Mouse (Mus musculus) small intestine, adult 2 months (tissue): Measurements from ENCODE around the gene Dgke. TPM values are rescaled to one million over a fixed set of nuclear protein-coding genes. Genes with fewer than 3 reads are reported as not detected.

Source experiments
- H3K27ac ChIP-seq: fragments of 200-500 bp; 2 replicates; pipeline ENCODE4 v1.5.1; 2012; ENCODE audit warnings: low read depth, low read length, control low read depth, inconsistent platforms; ENCODE audit not compliant: insufficient read depth
- H3K27me3 ChIP-seq: fragments of 200-500 bp; 2 replicates; pipeline ENCODE4 v1.6.1; 2012; ENCODE audit warnings: mild to moderate bottlenecking, moderate library complexity, low read length, inconsistent platforms; ENCODE audit not compliant: control insufficient read depth, insufficient read depth
- H3K36me3 ChIP-seq: fragments of 200-500 bp; 2 replicates; pipeline ENCODE4 v1.6.1; 2012; ENCODE audit warnings: mild to moderate bottlenecking, low read length, control low read depth, inconsistent platforms; ENCODE audit not compliant: control insufficient read depth, insufficient read depth
- H3K4me1 ChIP-seq: fragments of 200-500 bp; 2 replicates; pipeline ENCODE4 v1.6.1; 2012; ENCODE audit warnings: low read length, inconsistent platforms, mixed read lengths; ENCODE audit not compliant: control insufficient read depth, insufficient read depth, insufficient read length
- H3K4me3 ChIP-seq: fragments of 200-500 bp; 2 replicates; pipeline ENCODE4 v1.5.1; 2012; ENCODE audit warnings: low read depth, mild to moderate bottlenecking, control low read depth, inconsistent platforms, low read length, moderate library complexity
- CTCF ChIP-seq: fragments of 200-500 bp; IDR thresholded peaks from 2 replicates; pipeline ENCODE4 v1.5.1; 2012; ENCODE audit warnings: low read depth, mild to moderate bottlenecking, control low read depth, inconsistent platforms, low read length, moderate library complexity, mixed read lengths; ENCODE audit not compliant: insufficient replicate concordance, insufficient read length; ENCODE audit errors: extremely low read depth
- POLR2A ChIP-seq: fragments of 200-500 bp; IDR thresholded peaks from 2 replicates; pipeline ENCODE4 v1.6.1; 2012; ENCODE audit warnings: low read depth, mild to moderate bottlenecking, control low read depth, inconsistent platforms, low read length, moderate library complexity
- WGBS: fragments of 180-500 bp; shearing (Covaris S2); methylation state at CpG from one replicate; pipeline ENCODE4 v1.1.7; 2018; 5-methylcytosine and 5-hydroxymethylcytosine counted together
- polyA plus RNA-seq: library from polyadenylated mRNA; depleted of rRNA; stranded (reverse); fragments of >200 nt; gene quantifications from 2 replicates; pipeline ENCODE4 v1.2.3, GENCODE M21; 2012

Dgke gene
- polyA plus RNA-seq, 1 experiment: 3.2 TPM

GRCm38 (mm10) chr11:89012241-89012640 is 54.4 kb downstream of the Dgke start:
- Histone ChIP-seq H3K4me1 (peaks cover 5% of the 10 kb centered on the region; the same call in 1 of the 2 replicates), H3K4me3 (no peak overlapping the region), H3K36me3 (peaks cover 86% of the 10 kb centered on the region), H3K27ac (peak overlapping the region; percentile 67), H3K27me3 (no peaks in the 10 kb centered on the region)
- WGBS: 58% methylated on average over 5 of the region's 5 CpGs
- TF ChIP-seq POLR2A (no peak), CTCF (no peak)

- Histone ChIP-seq H3K4me3 (no peak overlapping the region), H3K27ac (peak overlapping the region; percentile 49), H3K27me3 (no peaks in the 10 kb centered on the region), H3K36me3 (peaks cover 85% of the 10 kb centered on the region), H3K4me1 (peaks cover 5% of the 10 kb centered on the region; the same call in 1 of the 2 replicates)
- WGBS: 32% methylated on average over 7 of the region's 7 CpGs
- TF ChIP-seq POLR2A (no peak), CTCF (no peak)
These were observed 57.2 kb downstream of the Dgke start for GRCm38 (mm10) chr11:89009496-89009895.

GRCm38 (mm10) chr11:89009066-89009465 is 57.6 kb downstream of the Dgke start:
- WGBS: 78% methylated on average over 9 of the region's 9 CpGs
- no peak for TF ChIP-seq POLR2A
- Histone ChIP-seq H3K36me3 (peaks cover 82% of the 10 kb centered on the region), H3K27ac (no peak overlapping the region), H3K4me3 (no peak overlapping the region), H3K4me1 (peaks cover 5% of the 10 kb centered on the region; the same call in 1 of the 2 replicates), H3K27me3 (no peaks in the 10 kb centered on the region)

- Histone ChIP-seq H3K4me3 (no peak overlapping the region), H3K27me3 (no peaks in the 10 kb centered on the region), H3K36me3 (peaks cover 68% of the 10 kb centered on the region), H3K27ac (no peak overlapping the region), H3K4me1 (peaks cover 16% of the 10 kb centered on the region; the same call in 1 of the 2 replicates)
- WGBS: 45% methylated on average over 3 of the region's 3 CpGs
- TF ChIP-seq POLR2A (no peak), CTCF (no peak)
These were observed 59.1 kb downstream of the Dgke start for GRCm38 (mm10) chr11:89007582-89007981.

- no peak overlapping the region for H3K4me3 ChIP-seq
- H3K27me3 ChIP-seq: no peaks in the 10 kb centered on the region
- TF ChIP-seq POLR2A: no peak
- TF ChIP-seq CTCF: no peak
- peaks cover 25% of the 10 kb centered on the region; the same call in 1 of the 2 replicates for H3K4me1 ChIP-seq
- H3K27ac ChIP-seq: no peak overlapping the region
- peaks cover 57% of the 10 kb centered on the region for H3K36me3 ChIP-seq
These were observed 60.2 kb downstream of the Dgke start for GRCm38 (mm10) chr11:89006404-89006803.

- 82% methylated on average over 5 of the region's 5 CpGs for WGBS
- no peak overlapping the region for H3K4me3 ChIP-seq
- H3K27ac ChIP-seq: no peak overlapping the region
- no peak for TF ChIP-seq POLR2A
- no peak for TF ChIP-seq CTCF
- peaks cover 31% of the 10 kb centered on the region for H3K4me1 ChIP-seq
- no peaks in the 10 kb centered on the region for H3K27me3 ChIP-seq
- H3K36me3 ChIP-seq: peaks cover 49% of the 10 kb centered on the region
These were observed 61.2 kb downstream of the Dgke start for GRCm38 (mm10) chr11:89005473-89005872.

- no peak overlapping the region for H3K27ac ChIP-seq
- no peaks in the 10 kb centered on the region for H3K27me3 ChIP-seq
- TF ChIP-seq POLR2A: no peak
- no peak for TF ChIP-seq CTCF
- 68% methylated on average over 4 of the region's 4 CpGs for WGBS
- H3K4me1 ChIP-seq: peaks cover 29% of the 10 kb centered on the region
- peaks cover 33% of the 10 kb centered on the region for H3K36me3 ChIP-seq
- H3K4me3 ChIP-seq: peak overlapping the region; percentile 19
These were observed 62.9 kb downstream of the Dgke start for GRCm38 (mm10) chr11:89003726-89004125.

- WGBS: 19% methylated on average over 6 of the region's 6 CpGs
- H3K36me3 ChIP-seq: peaks cover 27% of the 10 kb centered on the region
- no peaks in the 10 kb centered on the region for H3K27me3 ChIP-seq
- peaks cover 28% of the 10 kb centered on the region for H3K4me1 ChIP-seq
- peak overlapping the region; percentile 42 for H3K27ac ChIP-seq
- H3K4me3 ChIP-seq: peak overlapping the region; percentile 56
- TF ChIP-seq CTCF: no peak
- TF ChIP-seq POLR2A: no peak
These were observed 63.6 kb downstream of the Dgke start for GRCm38 (mm10) chr11:89003078-89003477.
